Mouse (Mus musculus) CH12.LX (cell line): Measurements from ENCODE around the gene Sult1a1. TPM values are rescaled to one million over a fixed set of nuclear protein-coding genes. Genes with fewer than 3 reads are reported as not detected.

Source experiments
- DNase-seq: peaks from one replicate; pipeline ENCODE4 v3.0.0-alpha.2; 2013; ENCODE audit errors: extremely low read depth
- H3K27ac ChIP-seq: 2 replicates; pipeline ENCODE4 v1.5.1; 2012; ENCODE audit warnings: low read depth, mild to moderate bottlenecking, control low read depth, moderate library complexity; ENCODE audit not compliant: insufficient read depth
- H3K27me3 ChIP-seq: replicated peaks from 2 replicates; pipeline ENCODE3; 2012; ENCODE audit warnings: inconsistent platforms
- H3K36me3 ChIP-seq, 2 experiments: replicated peaks in 1 of 2; 2 replicates each; pipeline versions ENCODE3 to v1.6.1; 2012; ENCODE audit warnings: inconsistent platforms in 1 of 2, low read length in 1 of 2, mild to moderate bottlenecking in 1 of 2, mixed read lengths in 1 of 2, moderate library complexity in 1 of 2; ENCODE audit not compliant: control insufficient read depth in 1 of 2, insufficient read depth in 1 of 2
- H3K4me1 ChIP-seq, 2 experiments: 2 replicates each; pipeline ENCODE4 v1.6.1; 2012; ENCODE audit warnings: inconsistent platforms in 1 of 2, moderate library complexity in 1 of 2; ENCODE audit not compliant: insufficient read depth in 2 of 2, control insufficient read depth in 1 of 2
- H3K4me2 ChIP-seq: 2 replicates; pipeline ENCODE4 v1.6.1; 2012; ENCODE audit warnings: low read depth, mild to moderate bottlenecking, control low read depth; ENCODE audit not compliant: poor library complexity, insufficient read depth, severe bottlenecking
- H3K4me3 ChIP-seq, 3 experiments: fragments of 150-350 bp in 1 of 3; sonication (generic) in 1 of 3; replicated peaks in 1 of 3; 2 replicates each; pipeline versions ENCODE3 to v1.5.1; 2011 to 2012; ENCODE audit warnings: low read depth in 2 of 3, low read length in 2 of 3, mild to moderate bottlenecking in 2 of 3, moderate library complexity in 2 of 3, control low read depth in 1 of 3, improper control_type of control experiment in 1 of 3, inconsistent platforms in 1 of 3, mixed read lengths in 1 of 3; ENCODE audit not compliant: poor library complexity in 1 of 3
- H3K79me2 ChIP-seq: replicated peaks from 2 replicates; pipeline ENCODE4 v1.6.1; 2012; ENCODE audit warnings: mild to moderate bottlenecking, moderate library complexity; ENCODE audit not compliant: control insufficient read depth, poor library complexity, insufficient read depth, severe bottlenecking; ENCODE audit errors: extremely low read depth
- H3K9ac ChIP-seq: 2 replicates; pipeline ENCODE4 v1.6.1; 2012; ENCODE audit warnings: low read depth, mild to moderate bottlenecking, control low read depth, moderate library complexity; ENCODE audit not compliant: insufficient read depth
- H3K9me3 ChIP-seq: replicated peaks from 2 replicates; pipeline ENCODE3; 2012; ENCODE audit warnings: low read length, inconsistent platforms, mixed read lengths
- BHLHE40 ChIP-seq: IDR thresholded peaks from 2 replicates; pipeline ENCODE4 v1.6.1; 2011; ENCODE audit warnings: mild to moderate bottlenecking, low read depth, low read length, improper control_type of control experiment
- CHD1 ChIP-seq: IDR thresholded peaks from 2 replicates; pipeline ENCODE4 v1.6.1; 2012; ENCODE audit warnings: low read depth, low read length, improper control_type of control experiment, inconsistent platforms
- CHD2 ChIP-seq: IDR thresholded peaks from 2 replicates; pipeline ENCODE4 v1.6.1; 2011; ENCODE audit warnings: low read length, improper control_type of control experiment
- E2F4 ChIP-seq: IDR thresholded peaks from 2 replicates; pipeline ENCODE4 v1.6.1; 2011; ENCODE audit warnings: low read depth, low read length, improper control_type of control experiment; ENCODE audit not compliant: insufficient replicate concordance
- ELF1 ChIP-seq: IDR thresholded peaks from 2 replicates; pipeline ENCODE4 v1.6.1; 2014; ENCODE audit warnings: low read depth, mild to moderate bottlenecking, inconsistent platforms, low read length, improper control_type of control experiment
- EP300 ChIP-seq: IDR thresholded peaks from 2 replicates; pipeline ENCODE4 v1.6.1; 2011; ENCODE audit warnings: low read length, improper control_type of control experiment
- ETS1 ChIP-seq: conservative IDR thresholded peaks from 2 replicates; pipeline ENCODE4 v1.6.1; 2012; ENCODE audit warnings: low read depth, mild to moderate bottlenecking, inconsistent platforms, low read length, improper control_type of control experiment, moderate library complexity
- GABPA ChIP-seq: IDR thresholded peaks from 2 replicates; pipeline ENCODE4 v1.6.1; 2012; ENCODE audit warnings: low read depth, low read length, improper control_type of control experiment, inconsistent platforms; ENCODE audit not compliant: insufficient replicate concordance
- JUN ChIP-seq: IDR thresholded peaks from 2 replicates; pipeline ENCODE4 v1.6.1; 2011; ENCODE audit warnings: low read depth, mild to moderate bottlenecking, low read length, improper control_type of control experiment, moderate library complexity; ENCODE audit not compliant: insufficient read depth
- KAT2A ChIP-seq: IDR thresholded peaks from 2 replicates; pipeline ENCODE4 v1.6.1; 2012; ENCODE audit warnings: low read length, improper control_type of control experiment, inconsistent platforms; ENCODE audit not compliant: insufficient replicate concordance
- MAX ChIP-seq: IDR thresholded peaks from 2 replicates; pipeline ENCODE4 v1.6.1; 2011; ENCODE audit warnings: low read length, improper control_type of control experiment
- MAZ ChIP-seq: IDR thresholded peaks from 2 replicates; pipeline ENCODE4 v1.6.1; 2012; ENCODE audit warnings: low read depth, mild to moderate bottlenecking, inconsistent platforms, low read length, improper control_type of control experiment, moderate library complexity
- MEF2A ChIP-seq: IDR thresholded peaks from 2 replicates; pipeline ENCODE4 v1.6.1; 2014; ENCODE audit warnings: low read depth, mild to moderate bottlenecking, inconsistent platforms, low read length, improper control_type of control experiment, borderline replicate concordance
- MXI1 ChIP-seq: IDR thresholded peaks from 2 replicates; pipeline ENCODE4 v1.6.1; 2011; ENCODE audit warnings: mild to moderate bottlenecking, low read depth, low read length, improper control_type of control experiment
- MYC ChIP-seq: IDR thresholded peaks from 2 replicates; pipeline ENCODE4 v1.6.1; 2011; ENCODE audit warnings: low read depth, mild to moderate bottlenecking, improper control_type of control experiment, low read length
- NELFE ChIP-seq: IDR thresholded peaks from 2 replicates; pipeline ENCODE4 v1.6.1; 2011; ENCODE audit warnings: low read depth, low read length, improper control_type of control experiment
- PAX5 ChIP-seq: IDR thresholded peaks from 2 replicates; pipeline ENCODE4 v1.6.1; 2012; ENCODE audit warnings: low read length, inconsistent platforms, mixed read lengths
- POLR2A ChIP-seq: IDR thresholded peaks from 2 replicates; pipeline ENCODE4 v1.6.1; 2011; ENCODE audit warnings: low read depth, mild to moderate bottlenecking, improper control_type of control experiment, low read length
- POLR2AphosphoS2 ChIP-seq: IDR thresholded peaks from 2 replicates; pipeline ENCODE4 v1.6.1; 2011; ENCODE audit warnings: low read depth, low read length, improper control_type of control experiment
- RAD21 ChIP-seq: IDR thresholded peaks from 2 replicates; pipeline ENCODE4 v1.6.1; 2011; ENCODE audit warnings: low read depth, mild to moderate bottlenecking, low read length, improper control_type of control experiment, moderate library complexity
- RCOR1 ChIP-seq: conservative IDR thresholded peaks from 2 replicates; pipeline ENCODE4 v1.6.1; 2012; ENCODE audit warnings: low read depth, mild to moderate bottlenecking, inconsistent platforms, low read length, improper control_type of control experiment
- SIN3A ChIP-seq: IDR thresholded peaks from 2 replicates; pipeline ENCODE4 v1.6.1; 2012; ENCODE audit warnings: low read length, improper control_type of control experiment, inconsistent platforms
- SMC3 ChIP-seq: IDR thresholded peaks from 2 replicates; pipeline ENCODE4 v1.6.1; 2011; ENCODE audit warnings: low read depth, low read length, improper control_type of control experiment
- TBP ChIP-seq: conservative IDR thresholded peaks from 2 replicates; pipeline ENCODE4 v1.6.1; 2011; ENCODE audit warnings: low read depth, low read length, improper control_type of control experiment
- TCF12 ChIP-seq: IDR thresholded peaks from 2 replicates; pipeline ENCODE4 v1.6.1; 2014; ENCODE audit warnings: low read depth, mild to moderate bottlenecking, inconsistent platforms, low read length, improper control_type of control experiment
- UBTF ChIP-seq: IDR thresholded peaks from 2 replicates; pipeline ENCODE4 v1.6.1; 2012; ENCODE audit warnings: low read depth, mild to moderate bottlenecking, inconsistent platforms, low read length, improper control_type of control experiment, moderate library complexity
- ZC3H11A ChIP-seq: IDR thresholded peaks from 2 replicates; pipeline ENCODE4 v1.6.1; 2012; ENCODE audit warnings: low read depth, mild to moderate bottlenecking, inconsistent platforms, low read length, improper control_type of control experiment
- ZKSCAN1 ChIP-seq: IDR thresholded peaks from 2 replicates; pipeline ENCODE4 v1.6.1; 2012; ENCODE audit warnings: low read depth, inconsistent platforms, low read length, improper control_type of control experiment, borderline replicate concordance
- ZMIZ1 ChIP-seq: IDR thresholded peaks from 2 replicates; pipeline ENCODE4 v1.6.1; 2012; ENCODE audit warnings: low read depth, mild to moderate bottlenecking, inconsistent platforms, low read length, improper control_type of control experiment
- ZNF384 ChIP-seq: IDR thresholded peaks from 2 replicates; pipeline ENCODE4 v1.6.1; 2012; ENCODE audit warnings: low read depth, low read length, improper control_type of control experiment, inconsistent platforms
- dilution Hi-C: fragments of 300-500 bp; cut with MboI; formaldehyde crosslinking; loops from 2 replicates; pipeline ENCODE4 v1.14.3; 2020; ENCODE audit warnings: low sequenced_read_pairs; ENCODE audit not compliant: extremely low pct_unique_long_range_greater_than_20kb, extremely low pct_ligation_motif_present
- in situ Hi-C: fragments of 300-500 bp; cut with MboI; formaldehyde crosslinking; loops from 3 replicates; pipeline ENCODE4 v1.14.3; 2019; ENCODE audit warnings: low sequenced_read_pairs, low pct_ligation_motif_present, low pct_unique_long_range_greater_than_20kb, mixed read lengths
- polyA plus RNA-seq: library from polyadenylated mRNA; unstranded; fragments of >175 nt; gene quantifications from 2 replicates; pipeline ENCODE4 v1.2.1, GENCODE M21; 2012; ENCODE audit warnings: low read depth; ENCODE audit not compliant: insufficient read length
- total RNA-seq, 2 experiments: library from RNA; depleted of rRNA; stranded (reverse); fragments of 300-350 nt in 1 of 2; fragments of >200 nt in 1 of 2; gene quantifications; 2 replicates each; pipeline ENCODE4 v1.2.3; 2012 to 2014

Gene Sult1a1
- total and polyA plus RNA-seq, 3 experiments: 0.34 to 0.87 (median 0.87) TPM

GRCm38 (mm10) chr7:126710266-126710665 lies 34.0 kb upstream of the Sult1a1 start:
- Histone ChIP-seq H3K4me3 (no peak overlapping the region), H3K36me3 (no peaks in the 10 kb centered on the region), H3K4me2 (no peak overlapping the region), H3K27me3 (no peaks in the 10 kb centered on the region), H3K27ac (no peak overlapping the region), H3K9me3 (peaks cover 6% of the 10 kb centered on the region), H3K9ac (no peak overlapping the region), H3K79me2 (no peaks in the 10 kb centered on the region), H3K4me1 (peaks cover 24 to 31% of the 10 kb centered on the region in 2 experiments)
- TF ChIP-seq MYC (no peak), GABPA (no peak), SIN3A (no peak), ZNF384 (no peak), NELFE (no peak), ZMIZ1 (no peak), RCOR1 (no peak), RAD21 (no peak), JUN (no peak), EP300 (no peak), PAX5 (no peak), POLR2A (no peak), TCF12 (no peak), CHD2 (no peak), SMC3 (no peak), KAT2A (no peak), TBP (no peak), MXI1 (no peak)
- in situ Hi-C loops (no loop called here), dilution Hi-C loops (no loop called here)
- no peak for DNase-seq

GRCm38 (mm10) chr7:126708175-126708952 lies 32.1 kb upstream of the Sult1a1 start:
- H3K4me1 ChIP-seq: peaks cover 26 to 36% of the 10 kb centered on the region in 2 experiments
- no peaks in the 10 kb centered on the region for H3K27me3 ChIP-seq
- H3K9ac ChIP-seq: peak overlapping the region; percentile 34
- H3K9me3 ChIP-seq: peaks cover 6% of the 10 kb centered on the region
- in situ Hi-C loops: loop anchor here (10.0 kb wide), 4 partner anchors 186 to 1216 kb away; partner anchors contain the start of genes Mvp, Pagr1a and Pagr1b
- peak overlapping the region in 2 of 3 experiments; percentile 17 to 18 for H3K4me3 ChIP-seq
- peak overlapping the region; percentile 39 for H3K4me2 ChIP-seq
- no peak for DNase-seq
- dilution Hi-C loops: no loop called here
- H3K79me2 ChIP-seq: peaks cover 9% of the 10 kb centered on the region
- H3K36me3 ChIP-seq: no peaks in the 10 kb centered on the region
- H3K27ac ChIP-seq: peak overlapping the region; percentile 28; the same call in 1 of the 2 replicates
- TF ChIP-seq ZC3H11A (no peak), MAZ (no peak), TCF12 (no peak), NELFE (no peak), ETS1 (peak; percentile 71), JUN (peak; percentile 55), SIN3A (peak; percentile 56), POLR2AphosphoS2 (no peak), TBP (no peak), BHLHE40 (peak; percentile 30), EP300 (peak; percentile 71; the same call in 1 of the 2 replicates), CHD1 (no peak), CHD2 (no peak), E2F4 (no peak), SMC3 (no peak), ZKSCAN1 (no peak), ZNF384 (no peak), UBTF (no peak), ELF1 (no peak), PAX5 (no peak), MEF2A (peak; percentile 59; the same call in 1 of the 2 replicates), MAX (no peak)
